Mouse (Mus musculus): Measurements from ENCODE around the gene Gan. TPM values are rescaled to one million over a fixed set of nuclear protein-coding genes. Genes with fewer than 3 reads are reported as not detected.
A peak's percentile ranks its signal among the peaks of the same experiment; 100 is the strongest.

Gan gene
- total RNA-seq, 1 experiment = 7.9 TPM

DNA sequence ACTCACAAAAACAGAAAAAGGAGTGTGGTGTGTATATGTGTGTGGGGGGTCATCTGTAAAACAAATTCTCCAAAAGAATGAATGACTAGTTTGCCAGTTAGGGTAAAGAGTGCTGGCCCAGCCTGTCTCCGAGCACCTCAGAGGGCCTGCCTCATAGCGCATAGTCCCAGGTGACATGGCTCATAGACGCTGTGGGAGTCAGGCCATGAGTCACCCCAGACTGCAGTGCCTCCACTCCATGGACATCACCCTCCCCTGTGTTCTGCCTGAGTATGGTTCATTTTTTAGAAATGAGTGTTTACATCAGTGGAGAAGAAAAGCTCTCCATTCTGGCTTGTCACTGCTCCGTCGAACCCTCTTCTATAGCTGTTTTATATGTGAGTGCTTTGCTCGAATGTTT is 20.7 kb downstream of the Gan start:
- H3K36me3 ChIP-seq (ENCODE audit: control insufficient read depth, insufficient read depth, low read length, poor library complexity, severe bottlenecking) = no peaks in the 10 kb centered on the region; the same call in 1 of the 2 replicates
- in situ Hi-C loops (cut with MboI; ENCODE audit: low sequenced_read_pairs in 2 of 2, unreplicated experiment in 2 of 2) = no loop called here

DNA sequence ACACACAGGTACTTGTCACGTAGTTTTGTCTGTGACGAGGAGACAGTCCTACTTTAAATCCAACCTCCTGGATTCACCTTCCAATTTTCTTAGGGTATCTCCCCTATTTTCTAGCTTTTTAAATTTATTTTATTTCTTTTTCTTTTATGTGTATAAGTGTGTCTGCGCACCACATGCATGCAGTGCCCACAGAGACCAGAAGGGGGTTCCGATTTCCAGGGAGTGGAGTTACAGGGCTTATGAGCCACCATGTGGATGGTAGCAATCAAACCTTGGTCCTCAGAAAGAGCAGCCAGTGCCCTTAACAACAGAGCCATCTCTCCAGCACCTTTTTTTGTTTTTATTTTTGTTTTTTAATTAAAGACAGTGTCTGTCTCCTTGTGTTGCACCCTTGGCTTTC is 24.8 kb downstream of the Gan start:
- no peak overlapping the region for H3K27ac ChIP-seq (ENCODE audit: insufficient read depth, low read depth, low read length, poor library complexity, severe bottlenecking)
- H3K9me3 ChIP-seq (ENCODE audit: control insufficient read depth, insufficient read depth, low read depth, low read length) = no peaks in the 10 kb centered on the region
- in situ Hi-C loops (cut with MboI; ENCODE audit: low sequenced_read_pairs in 2 of 2, unreplicated experiment in 2 of 2) = no loop called here
- peaks cover 0 to 19% of the 10 kb centered on the region in 2 experiments; a peak in 2 of 4 replicates for H3K4me1 ChIP-seq (ENCODE audit: control insufficient read depth in 2 of 2, insufficient read depth in 2 of 2, low read length in 2 of 2, poor library complexity in 1 of 2)
- H3K9ac ChIP-seq (ENCODE audit: insufficient read depth, low read depth, low read length, poor library complexity, severe bottlenecking) = no peak overlapping the region
- TF ChIP-seq ZC3H11A (IDR thresholded peaks at IDR 0.05; ENCODE audit: borderline replicate concordance, low read depth, low read length) = 0 out of 2 replicates have a peak, but pooled peaks have one; percentile 15
- TF ChIP-seq MAFK (IDR thresholded peaks at IDR 0.05; ENCODE audit: insufficient read depth, low read depth, low read length) = no peak
- DNase-seq (ENCODE audit: low read depth, low spot score) = no peak
- H3K4me3 ChIP-seq (ENCODE audit: insufficient read depth in 1 of 2, low read depth in 1 of 2, low read length in 2 of 2, poor library complexity in 1 of 2, severe bottlenecking in 1 of 2) = no peak overlapping the region
- peaks cover 7% of the 10 kb centered on the region; the same call in 1 of the 2 replicates for H3K36me3 ChIP-seq (ENCODE audit: control insufficient read depth, insufficient read depth, low read length, poor library complexity, severe bottlenecking)

More for the DNA sequence above, 20.7 kb downstream of the Gan start:
- Histone ChIP-seq H3K4me1 (ENCODE audit: control insufficient read depth in 2 of 2, insufficient read depth in 2 of 2, low read length in 2 of 2, poor library complexity in 1 of 2) (peaks cover 0 to 9% of the 10 kb centered on the region in 2 experiments; a peak in 2 of 4 replicates), H3K27ac (ENCODE audit: insufficient read depth, low read depth, low read length, poor library complexity, severe bottlenecking) (no peak overlapping the region), H3K9me3 (ENCODE audit: control insufficient read depth, insufficient read depth, low read depth, low read length) (no peaks in the 10 kb centered on the region), H3K9ac (ENCODE audit: insufficient read depth, low read depth, low read length, poor library complexity, severe bottlenecking) (no peak overlapping the region), H3K4me3 (ENCODE audit: insufficient read depth in 1 of 2, low read depth in 1 of 2, low read length in 2 of 2, poor library complexity in 1 of 2, severe bottlenecking in 1 of 2) (no peak overlapping the region)
- no peak for DNase-seq (ENCODE audit: low read depth, low spot score)
- TF ChIP-seq CHD2 (IDR thresholded peaks at IDR 0.05; ENCODE audit: low read depth, low read length) (no peak), HCFC1 (IDR thresholded peaks at IDR 0.05; ENCODE audit: borderline replicate concordance, insufficient read depth, low read length) (no peak), MAFK (IDR thresholded peaks at IDR 0.05; ENCODE audit: insufficient read depth, low read depth, low read length) (no peak), ZNF384 (IDR thresholded peaks at IDR 0.05; ENCODE audit: low read depth, low read length) (no peak), ZC3H11A (IDR thresholded peaks at IDR 0.05; ENCODE audit: borderline replicate concordance, low read depth, low read length) (no peak)

DNA sequence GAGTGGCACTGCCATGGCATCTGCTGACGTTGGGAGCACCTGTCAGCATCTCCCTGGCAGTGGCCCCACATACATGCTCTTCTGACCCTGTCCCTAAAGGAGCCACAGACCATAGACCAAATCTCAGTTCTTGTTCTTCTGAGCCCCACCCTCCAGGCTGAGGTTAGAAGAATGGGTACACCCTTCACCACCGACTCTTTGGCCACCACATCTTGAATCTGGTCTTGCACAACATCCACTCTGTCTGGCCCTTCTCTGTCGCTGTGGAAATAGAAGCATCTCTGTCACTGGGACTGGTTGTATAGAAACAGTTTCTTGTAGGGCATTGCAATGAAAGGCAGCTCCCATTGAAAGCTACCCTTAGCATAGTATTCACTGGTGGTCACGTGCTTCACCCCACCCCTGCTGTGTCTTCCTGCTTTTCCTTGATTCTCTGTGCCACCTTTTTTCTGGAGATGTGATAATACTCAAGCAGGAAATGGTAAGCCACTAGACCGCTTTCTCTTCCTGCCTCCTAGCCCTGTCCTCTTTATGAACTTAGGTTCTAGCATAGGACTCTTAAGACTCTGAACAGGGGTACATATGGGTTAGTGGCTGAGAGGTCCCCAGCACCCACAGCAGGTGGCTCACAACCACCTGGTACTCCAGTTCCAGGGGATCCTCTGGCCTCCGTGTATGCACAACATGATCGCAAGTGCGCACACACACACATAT is 25.9 kb downstream of the Gan start:
- Histone ChIP-seq H3K36me3 (ENCODE audit: control insufficient read depth, insufficient read depth, low read length, poor library complexity, severe bottlenecking) (peaks cover 10% of the 10 kb centered on the region; the same call in 1 of the 2 replicates), H3K4me3 (ENCODE audit: insufficient read depth in 1 of 2, low read depth in 1 of 2, low read length in 2 of 2, poor library complexity in 1 of 2, severe bottlenecking in 1 of 2) (no peak overlapping the region), H3K9ac (ENCODE audit: insufficient read depth, low read depth, low read length, poor library complexity, severe bottlenecking) (no peak overlapping the region), H3K9me3 (ENCODE audit: control insufficient read depth, insufficient read depth, low read depth, low read length) (no peaks in the 10 kb centered on the region), H3K4me1 (ENCODE audit: control insufficient read depth in 2 of 2, insufficient read depth in 2 of 2, low read length in 2 of 2, poor library complexity in 1 of 2) (peaks cover 0 to 19% of the 10 kb centered on the region in 2 experiments; a peak in 2 of 4 replicates), H3K27ac (ENCODE audit: insufficient read depth, low read depth, low read length, poor library complexity, severe bottlenecking) (no peak overlapping the region)
- no peak for DNase-seq (ENCODE audit: low read depth, low spot score)
- TF ChIP-seq ZNF384 (IDR thresholded peaks at IDR 0.05; ENCODE audit: low read depth, low read length) = no peak
- no peak for TF ChIP-seq CHD2 (IDR thresholded peaks at IDR 0.05; ENCODE audit: low read depth, low read length)
- in situ Hi-C loops (cut with MboI; ENCODE audit: low sequenced_read_pairs in 2 of 2, unreplicated experiment in 2 of 2) = no loop called here

DNA sequence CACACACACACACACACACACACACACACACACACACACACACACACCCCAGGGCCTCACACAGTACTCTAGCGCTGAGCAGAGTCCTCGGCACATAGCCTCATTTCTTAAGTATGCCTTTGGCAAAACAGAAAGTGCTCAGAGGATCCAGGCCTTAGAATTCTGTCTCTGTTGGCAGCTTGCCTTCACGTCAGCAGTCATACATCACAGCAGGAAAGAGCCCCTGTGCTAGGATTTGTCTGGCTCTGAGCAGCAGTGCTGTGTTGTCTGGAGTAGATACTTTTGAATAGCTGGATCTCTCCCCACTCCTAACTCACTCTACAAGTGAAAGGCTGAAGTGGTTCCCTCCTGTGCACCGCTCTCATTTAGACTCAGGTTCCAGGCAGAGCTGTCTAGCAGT is 36.4 kb downstream of the Gan start:
- in situ Hi-C loops (cut with MboI; ENCODE audit: low sequenced_read_pairs in 2 of 2, unreplicated experiment in 2 of 2) = no loop called here
- peaks cover 36% of the 10 kb centered on the region for H3K36me3 ChIP-seq (ENCODE audit: control insufficient read depth, insufficient read depth, low read length, poor library complexity, severe bottlenecking)

DNA sequence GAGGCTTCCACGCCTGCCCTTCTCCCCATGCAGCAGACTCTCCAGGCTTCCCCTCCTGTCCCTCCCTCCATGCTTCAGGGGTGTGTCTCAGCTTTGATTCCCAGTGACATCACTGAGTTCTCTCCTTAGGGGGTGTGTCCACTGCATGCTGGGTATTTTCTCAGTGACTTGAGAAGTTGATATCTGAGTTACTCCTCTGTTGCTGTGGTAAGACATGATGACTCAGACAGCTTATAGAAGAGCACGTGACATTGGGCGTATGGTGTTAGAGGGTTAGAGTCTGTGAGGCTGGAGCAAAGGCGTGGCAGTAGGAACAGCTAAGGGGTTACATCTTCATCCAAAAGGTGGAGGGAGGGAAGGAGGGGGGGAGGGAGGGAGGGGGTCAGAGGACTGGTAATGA is 38.7 kb downstream of the Gan start:
- in situ Hi-C loops (cut with MboI; ENCODE audit: low sequenced_read_pairs in 2 of 2, unreplicated experiment in 2 of 2) = no loop called here
- H3K4me3 ChIP-seq (ENCODE audit: insufficient read depth in 1 of 2, low read depth in 1 of 2, low read length in 2 of 2, poor library complexity in 1 of 2, severe bottlenecking in 1 of 2) = no peak overlapping the region
- DNase-seq (ENCODE audit: low read depth, low spot score) = no peak
- H3K4me1 ChIP-seq (ENCODE audit: control insufficient read depth in 2 of 2, insufficient read depth in 2 of 2, low read length in 2 of 2, poor library complexity in 1 of 2) = peaks cover 0 to 37% of the 10 kb centered on the region in 2 experiments; a peak in 2 of 4 replicates
- peaks cover 25% of the 10 kb centered on the region for H3K36me3 ChIP-seq (ENCODE audit: control insufficient read depth, insufficient read depth, low read length, poor library complexity, severe bottlenecking)
- no peak overlapping the region for H3K9ac ChIP-seq (ENCODE audit: insufficient read depth, low read depth, low read length, poor library complexity, severe bottlenecking)
- TF ChIP-seq MAFK (IDR thresholded peaks at IDR 0.05; ENCODE audit: insufficient read depth, low read depth, low read length) = no peak
- TF ChIP-seq HCFC1 (IDR thresholded peaks at IDR 0.05; ENCODE audit: borderline replicate concordance, insufficient read depth, low read length) = no peak
- TF ChIP-seq CHD2 (IDR thresholded peaks at IDR 0.05; ENCODE audit: low read depth, low read length) = no peak
- TF ChIP-seq ZC3H11A (IDR thresholded peaks at IDR 0.05; ENCODE audit: borderline replicate concordance, low read depth, low read length) = no peak
- TF ChIP-seq ZNF384 (IDR thresholded peaks at IDR 0.05; ENCODE audit: low read depth, low read length) = no peak
- H3K27ac ChIP-seq (ENCODE audit: insufficient read depth, low read depth, low read length, poor library complexity, severe bottlenecking) = no peak overlapping the region
- no peaks in the 10 kb centered on the region for H3K9me3 ChIP-seq (ENCODE audit: control insufficient read depth, insufficient read depth, low read depth, low read length)

More for the DNA sequence above, 36.4 kb downstream of the Gan start:
- DNase-seq (ENCODE audit: low read depth, low spot score) = no peak
- Histone ChIP-seq H3K27ac (ENCODE audit: insufficient read depth, low read depth, low read length, poor library complexity, severe bottlenecking) (0 out of 2 replicates have a peak overlapping the region, but pooled peaks have one; percentile 34), H3K4me3 (ENCODE audit: insufficient read depth in 1 of 2, low read depth in 1 of 2, low read length in 2 of 2, poor library complexity in 1 of 2, severe bottlenecking in 1 of 2) (no peak overlapping the region), H3K9me3 (ENCODE audit: control insufficient read depth, insufficient read depth, low read depth, low read length) (no peaks in the 10 kb centered on the region), H3K9ac (ENCODE audit: insufficient read depth, low read depth, low read length, poor library complexity, severe bottlenecking) (no peak overlapping the region), H3K4me1 (ENCODE audit: control insufficient read depth in 2 of 2, insufficient read depth in 2 of 2, low read length in 2 of 2, poor library complexity in 1 of 2) (peaks cover 0 to 35% of the 10 kb centered on the region in 2 experiments; a peak in 2 of 4 replicates)
- TF ChIP-seq HCFC1 (IDR thresholded peaks at IDR 0.05; ENCODE audit: borderline replicate concordance, insufficient read depth, low read length) = no peak
